Mouse (Mus musculus) hindbrain, embryonic 16.5 days (tissue): Measurements from ENCODE around the gene Ypel2. TPM values are rescaled to one million over a fixed set of nuclear protein-coding genes. Genes with fewer than 3 reads are reported as not detected.

ENCODE experiments used
- ATAC-seq: fragments of 200-750 bp; cut with Nextera tagmentation; 2 replicates; pipeline ENCODE4 v1.8.0; 2017; ENCODE audit warnings: moderate TSS enrichment, moderate library complexity
- H3K27ac ChIP-seq: fragments of 300-500 bp; sonication (generic); 2 replicates; pipeline ENCODE4 v1.5.1; 2014; ENCODE audit warnings: low read depth, mild to moderate bottlenecking, control low read depth, low read length, moderate library complexity
- H3K27me3 ChIP-seq: fragments of 300-500 bp; sonication (generic); replicated peaks from 2 replicates; pipeline ENCODE4 v1.6.1; 2014; ENCODE audit warnings: low read length; ENCODE audit not compliant: control insufficient read depth, insufficient read depth
- H3K36me3 ChIP-seq: fragments of 300-500 bp; sonication (generic); 2 replicates; pipeline ENCODE4 v1.6.1; 2014; ENCODE audit warnings: mild to moderate bottlenecking, low read length, moderate library complexity, mixed read lengths; ENCODE audit not compliant: control insufficient read depth, insufficient read depth
- H3K4me1 ChIP-seq: fragments of 300-500 bp; sonication (generic); 2 replicates; pipeline ENCODE4 v1.6.1; 2014; ENCODE audit warnings: low read depth, low read length; ENCODE audit not compliant: control insufficient read depth, insufficient read depth
- H3K4me2 ChIP-seq: fragments of 300-500 bp; sonication (generic); 2 replicates; pipeline ENCODE4 v1.6.1; 2014; ENCODE audit warnings: mild to moderate bottlenecking, low read length, control low read depth, moderate library complexity
- H3K4me3 ChIP-seq: fragments of 300-500 bp; sonication (generic); 2 replicates; pipeline ENCODE4 v1.5.1; 2014; ENCODE audit warnings: mild to moderate bottlenecking, low read length, control low read depth, moderate library complexity
- H3K9ac ChIP-seq: fragments of 300-500 bp; sonication (generic); 2 replicates; pipeline ENCODE4 v1.6.1; 2014; ENCODE audit warnings: low read depth, mild to moderate bottlenecking, control low read depth, low read length, moderate library complexity
- H3K9me3 ChIP-seq: fragments of 300-500 bp; sonication (generic); 2 replicates; pipeline ENCODE4 v1.6.1; 2014; ENCODE audit warnings: mild to moderate bottlenecking, low read length, moderate library complexity; ENCODE audit not compliant: control insufficient read depth
- WGBS: fragments of 180-500 bp; shearing (Covaris S2); extraction: QIAGEN DNeasy Blood & Tissue Kit; methylation state at CpG from one replicate; pipeline ENCODE4 v1.1.7; 2014; 5-methylcytosine and 5-hydroxymethylcytosine counted together
- polyA plus RNA-seq: library from polyadenylated mRNA; unstranded; fragments of >200 nt; fragmentation: Nextera tagmentation; extraction: Ambion mirVana; gene quantifications from 2 replicates; pipeline ENCODE4 v1.2.1, GENCODE M21; 2015

Gene Ypel2
- polyA plus RNA-seq, 1 experiment from 2014 or later = 4.0 TPM

- Histone ChIP-seq H3K27ac (peak overlapping the region; percentile 29; the same call in 1 of the 2 replicates), H3K36me3 (no peaks in the 10 kb centered on the region), H3K9me3 (no peaks in the 10 kb centered on the region), H3K4me3 (no peak overlapping the region), H3K9ac (peak overlapping the region; percentile 27), H3K27me3 (no peaks in the 10 kb centered on the region), H3K4me2 (peak overlapping the region; percentile 1; the same call in 1 of the 2 replicates), H3K4me1 (peaks cover 24% of the 10 kb centered on the region)
- ATAC-seq = no peak
- WGBS = 46% methylated on average over 3 of the region's 3 CpGs
These were observed 3.2 kb downstream of the Ypel2 start for GRCm38 (mm10) chr11:86990309-86990708.

GRCm38 (mm10) chr11:86984990-86985389, 8.5 kb downstream of the Ypel2 start:
- WGBS = 63% methylated on average over 3 of the region's 3 CpGs
- H3K9ac ChIP-seq = no peak overlapping the region
- no peak overlapping the region for H3K27ac ChIP-seq
- peaks cover 5% of the 10 kb centered on the region for H3K4me1 ChIP-seq
- no peak for ATAC-seq
- no peak overlapping the region for H3K4me3 ChIP-seq
- no peaks in the 10 kb centered on the region for H3K9me3 ChIP-seq
- H3K4me2 ChIP-seq = no peak overlapping the region
- no peaks in the 10 kb centered on the region for H3K27me3 ChIP-seq
- H3K36me3 ChIP-seq = no peaks in the 10 kb centered on the region

GRCm38 (mm10) chr11:86983056-86983455, 10.5 kb downstream of the Ypel2 start:
- 18% methylated on average over 6 of the region's 6 CpGs for WGBS
- ATAC-seq = no peak
- Histone ChIP-seq H3K27ac (no peak overlapping the region), H3K9ac (no peak overlapping the region), H3K4me2 (no peak overlapping the region), H3K36me3 (no peaks in the 10 kb centered on the region), H3K27me3 (no peaks in the 10 kb centered on the region), H3K9me3 (no peaks in the 10 kb centered on the region), H3K4me3 (no peak overlapping the region), H3K4me1 (no peaks in the 10 kb centered on the region; the same call in 1 of the 2 replicates)

GRCm38 (mm10) chr11:86981229-86981791, 12.2 kb downstream of the Ypel2 start:
- no peak for ATAC-seq
- H3K36me3 ChIP-seq = no peaks in the 10 kb centered on the region
- WGBS = 71% methylated on average over 5 of the region's 5 CpGs
- no peak overlapping the region for H3K9ac ChIP-seq
- no peak overlapping the region for H3K4me2 ChIP-seq
- H3K4me1 ChIP-seq = no peaks in the 10 kb centered on the region
- no peak overlapping the region for H3K27ac ChIP-seq
- H3K4me3 ChIP-seq = no peak overlapping the region
- H3K9me3 ChIP-seq = no peaks in the 10 kb centered on the region
- no peaks in the 10 kb centered on the region for H3K27me3 ChIP-seq

- H3K9ac ChIP-seq = no peak overlapping the region
- 92% methylated on average over 6 of the region's 6 CpGs for WGBS
These were observed 13.0 kb downstream of the Ypel2 start for GRCm38 (mm10) chr11:86980526-86980925.

GRCm38 (mm10) chr11:86979799-86980198, 13.7 kb downstream of the Ypel2 start:
- no peaks in the 10 kb centered on the region for H3K4me1 ChIP-seq
- 83% methylated on average over 7 of the region's 7 CpGs for WGBS
- H3K36me3 ChIP-seq = no peaks in the 10 kb centered on the region
- H3K4me3 ChIP-seq = no peak overlapping the region
- H3K9ac ChIP-seq = no peak overlapping the region
- H3K4me2 ChIP-seq = no peak overlapping the region
- no peaks in the 10 kb centered on the region for H3K9me3 ChIP-seq
- no peaks in the 10 kb centered on the region for H3K27me3 ChIP-seq
- ATAC-seq = no peak
- no peak overlapping the region for H3K27ac ChIP-seq

More at GRCm38 (mm10) chr11:86980526-86980925, 13.0 kb downstream of the Ypel2 start:
- Histone ChIP-seq H3K36me3 (no peaks in the 10 kb centered on the region), H3K27ac (no peak overlapping the region), H3K4me3 (no peak overlapping the region), H3K4me1 (no peaks in the 10 kb centered on the region), H3K9me3 (no peaks in the 10 kb centered on the region), H3K4me2 (no peak overlapping the region), H3K27me3 (no peaks in the 10 kb centered on the region)
- ATAC-seq = no peak

GRCm38 (mm10) chr11:86977242-86977641, 16.3 kb downstream of the Ypel2 start:
- no peaks in the 10 kb centered on the region for H3K27me3 ChIP-seq
- no peak overlapping the region for H3K9ac ChIP-seq
- H3K27ac ChIP-seq = no peak overlapping the region
- ATAC-seq = no peak
- no peaks in the 10 kb centered on the region for H3K9me3 ChIP-seq
- peaks cover 6% of the 10 kb centered on the region for H3K4me1 ChIP-seq
- H3K36me3 ChIP-seq = no peaks in the 10 kb centered on the region
- H3K4me2 ChIP-seq = no peak overlapping the region
- H3K4me3 ChIP-seq = no peak overlapping the region
- WGBS = 95% methylated on average over 5 of the region's 5 CpGs

GRCm38 (mm10) chr11:86974401-86974800, 19.1 kb downstream of the Ypel2 start:
- Histone ChIP-seq H3K4me3 (no peak overlapping the region), H3K9me3 (no peaks in the 10 kb centered on the region), H3K4me1 (peaks cover 10% of the 10 kb centered on the region), H3K27ac (no peak overlapping the region), H3K9ac (no peak overlapping the region), H3K27me3 (no peaks in the 10 kb centered on the region), H3K36me3 (no peaks in the 10 kb centered on the region), H3K4me2 (no peak overlapping the region)
- no peak for ATAC-seq
- 70% methylated on average over 3 of the region's 3 CpGs for WGBS

GRCm38 (mm10) chr11:86973255-86973654, 20.3 kb downstream of the Ypel2 start:
- H3K27ac ChIP-seq = no peak overlapping the region
- peaks cover 20% of the 10 kb centered on the region for H3K4me1 ChIP-seq
- no peak overlapping the region for H3K9ac ChIP-seq
- no peaks in the 10 kb centered on the region for H3K27me3 ChIP-seq
- H3K9me3 ChIP-seq = no peaks in the 10 kb centered on the region
- ATAC-seq = no peak
- H3K4me2 ChIP-seq = no peak overlapping the region
- H3K36me3 ChIP-seq = no peaks in the 10 kb centered on the region
- WGBS = 69% methylated on average over 5 of the region's 5 CpGs
- H3K4me3 ChIP-seq = no peak overlapping the region
